Mouse (Mus musculus): ENCODE data around the gene Gm28042. TPM values are rescaled to one million over a fixed set of nuclear protein-coding genes. Genes with fewer than 3 reads are reported as not detected.

Gm28042 gene
- 2.5 TPM for polyA plus RNA-seq (2017; shearing (Covaris generic))

DNA sequence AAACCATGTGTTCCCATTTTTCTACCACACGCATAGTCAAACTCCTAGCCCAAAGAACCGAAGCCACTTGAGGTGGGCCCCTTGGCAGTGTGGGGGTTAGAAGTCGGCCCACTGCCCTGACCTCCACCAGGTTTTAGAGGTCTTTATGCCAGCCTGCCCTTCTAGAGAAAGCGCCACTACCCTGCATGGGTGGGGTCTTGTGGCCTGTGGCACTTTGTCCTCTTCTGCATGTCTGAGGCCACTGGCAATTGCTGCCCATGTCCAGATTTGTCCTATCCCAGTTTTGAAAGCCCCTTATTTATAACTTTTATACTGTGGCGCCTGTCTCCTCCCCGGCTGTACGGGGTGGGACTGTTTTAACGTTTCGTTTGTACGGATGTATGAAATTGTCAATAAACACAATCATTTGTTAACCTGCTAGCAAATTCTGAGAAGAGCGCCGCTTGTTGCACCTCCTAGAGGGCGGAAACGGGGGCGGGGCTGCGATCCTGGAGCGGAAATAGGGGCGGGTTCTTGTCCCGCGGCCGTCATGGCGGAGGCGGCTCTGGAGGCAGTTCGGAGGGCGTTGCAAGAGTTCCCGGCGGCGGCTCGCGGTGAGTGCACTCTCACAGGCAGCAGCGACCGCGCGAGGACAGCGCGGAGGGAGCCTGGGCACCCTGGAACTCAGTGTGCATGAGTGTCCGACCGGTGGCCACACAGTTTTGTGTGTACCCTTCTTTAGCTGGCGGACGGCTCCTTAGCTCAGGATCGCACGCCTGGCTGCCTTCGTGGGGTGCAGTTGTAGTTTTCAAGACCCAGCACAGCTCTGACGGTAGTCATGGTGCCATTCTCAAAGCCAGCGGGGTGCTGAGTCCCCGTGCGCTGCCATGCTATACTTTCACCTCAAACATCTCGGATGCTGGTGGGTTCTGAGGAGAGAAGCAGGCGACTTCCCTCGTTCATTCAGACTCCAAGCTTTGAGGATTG lies at the start of gene Gm28042, which contains the start of gene Jmjd7:
Gene Gm28042 (plus strand): TSS at position 510 of the 966 bp plus-strand sequence.
Gene Jmjd7 (plus strand): TSS at position 500 of the 966 bp plus-strand sequence.

DNA sequence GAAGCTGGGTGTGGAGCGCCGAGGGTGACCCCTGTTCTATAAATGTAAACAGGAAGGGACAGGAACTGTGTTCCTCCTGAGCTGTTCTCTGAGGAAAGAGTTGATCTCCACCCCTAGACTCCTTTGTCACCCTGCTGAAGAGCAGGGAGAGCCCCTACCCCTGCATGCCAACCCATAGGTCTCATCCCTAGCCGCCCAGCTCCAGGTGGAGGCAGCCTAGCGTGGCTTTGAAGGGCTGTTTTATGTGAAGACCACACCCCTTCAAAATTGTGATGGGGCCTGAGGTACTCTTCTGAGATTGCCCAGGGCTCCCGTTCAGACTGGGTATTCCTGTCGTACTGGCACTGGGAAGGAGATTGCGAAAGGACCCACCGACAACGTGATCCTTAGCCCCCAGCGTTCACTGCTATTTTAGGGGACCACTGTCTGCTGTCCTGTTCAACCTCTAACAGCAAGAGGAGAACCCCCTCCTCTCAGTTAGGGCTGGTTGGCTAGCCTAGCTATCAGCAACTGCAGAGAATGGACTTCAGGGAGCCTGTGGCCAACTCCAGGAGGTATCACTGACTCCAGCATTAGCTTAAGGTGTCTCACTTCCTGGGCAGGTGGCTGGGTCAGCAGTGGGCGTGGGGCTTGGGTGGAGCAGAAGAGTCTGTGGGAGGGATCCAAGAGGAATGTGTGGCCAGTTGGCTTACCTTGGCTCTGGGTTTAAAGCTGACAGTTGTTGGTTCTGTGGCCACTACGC lies 5.6 kb downstream of the Gm28042 start, which contains the start of gene Pla2g4b:
Gene Pla2g4b (plus strand): TSS at position 692 of the 742 bp plus-strand sequence.

Other genes with a start within 250 kb of the Gm28042 start
- 23.9 TPM for gene Rpap1, start 240.0 kb upstream of the Gm28042 start, polyA plus RNA-seq (2017; shearing (Covaris generic))
- gene Tyro3, start 229.8 kb upstream of the Gm28042 start, polyA plus RNA-seq (2017; shearing (Covaris generic)): 4.9 TPM
- gene Mga, start 130.3 kb upstream of the Gm28042 start, polyA plus RNA-seq (2017; shearing (Covaris generic)): 37.0 TPM
- 3.2 TPM for gene Mapkbp1, start 54.8 kb upstream of the Gm28042 start, polyA plus RNA-seq (2017; shearing (Covaris generic))
- gene Jmjd7, start within 50 bp of the Gm28042 start, polyA plus RNA-seq (2017; shearing (Covaris generic)): 8.0 TPM
- 0.66 TPM for gene Pla2g4b, start 5.9 kb downstream of the Gm28042 start, polyA plus RNA-seq (2017; shearing (Covaris generic))
- gene Ehd4, start 127.1 kb downstream of the Gm28042 start, polyA plus RNA-seq (2017; shearing (Covaris generic)): 19.3 TPM
- gene Pla2g4e, start 217.8 kb downstream of the Gm28042 start, polyA plus RNA-seq (2017; shearing (Covaris generic)): not detected